Mouse (Mus musculus) liver, embryonic 16.5 days (tissue): ENCODE measurements around the gene Hivep2. TPM values are rescaled to one million over a fixed set of nuclear protein-coding genes. Genes with fewer than 3 reads are reported as not detected.
A peak's percentile ranks its signal among the peaks of the same experiment; 100 is the strongest.

ENCODE experiments used
- ATAC-seq: fragments of 200-750 bp; cut with Nextera tagmentation; 2 replicates; pipeline ENCODE4 v1.8.0; 2017; ENCODE audit warnings: low read depth, mild to moderate bottlenecking, moderate number of reproducible peaks, moderate library complexity
- H3K27ac ChIP-seq: fragments of 300-500 bp; sonication (generic); 2 replicates; pipeline ENCODE4 v1.5.1; 2014; ENCODE audit warnings: mild to moderate bottlenecking, low read length
- H3K27me3 ChIP-seq: fragments of 300-500 bp; sonication (generic); 2 replicates; pipeline ENCODE4 v1.6.1; 2014; ENCODE audit warnings: low read depth, low read length, mixed read lengths; ENCODE audit not compliant: control insufficient read depth, insufficient read depth
- H3K36me3 ChIP-seq: fragments of 300-500 bp; sonication (generic); 2 replicates; pipeline ENCODE4 v1.6.1; 2014; ENCODE audit warnings: mild to moderate bottlenecking; ENCODE audit not compliant: control insufficient read depth, insufficient read depth
- H3K4me1 ChIP-seq: fragments of 300-500 bp; sonication (generic); 2 replicates; pipeline ENCODE4 v1.6.1; 2014; ENCODE audit warnings: low read depth, low read length, mixed read lengths; ENCODE audit not compliant: control insufficient read depth
- H3K4me2 ChIP-seq: fragments of 300-500 bp; sonication (generic); 2 replicates; pipeline ENCODE4 v1.6.1; 2014; ENCODE audit warnings: low read depth, low read length, mixed read lengths
- H3K4me3 ChIP-seq: fragments of 300-500 bp; sonication (generic); 2 replicates; pipeline ENCODE4 v1.5.1; 2014; ENCODE audit warnings: low read depth, mild to moderate bottlenecking, low read length
- H3K9ac ChIP-seq: fragments of 300-500 bp; sonication (generic); 2 replicates; pipeline ENCODE4 v1.6.1; 2014; ENCODE audit warnings: low read depth, low read length
- H3K9me3 ChIP-seq: fragments of 300-500 bp; sonication (generic); replicated peaks from 2 replicates; pipeline ENCODE4 v1.6.1; 2016; ENCODE audit warnings: low read length; ENCODE audit not compliant: control insufficient read depth
- WGBS: fragments of 180-500 bp; shearing (Covaris S2); extraction: QIAGEN DNeasy Blood & Tissue Kit; methylation state at CpG from one replicate; pipeline ENCODE4 v1.1.7; 2014; ENCODE audit not compliant: insufficient replicate concordance; 5-methylcytosine and 5-hydroxymethylcytosine counted together
- polyA plus RNA-seq: library from polyadenylated mRNA; unstranded; fragments of >200 nt; fragmentation: Nextera tagmentation; extraction: Ambion mirVana; gene quantifications from 2 replicates; pipeline ENCODE4 v1.2.1, GENCODE M21; 2015

The Hivep2 gene
- polyA plus RNA-seq: 0.55 and 0.68 TPM in 2 replicates

- peak within 1 kb of the TSS; percentile 57 for H3K9ac ChIP-seq
- H3K4me1 ChIP-seq: no peaks in the 10 kb centered on the region; the same call in 1 of the 2 replicates
- under 1% methylated on average over 66 of the region's 67 CpGs for WGBS
- peak within 1 kb of the TSS; percentile 59 for H3K27ac ChIP-seq
- H3K36me3 ChIP-seq: no peaks in the 10 kb centered on the region
- no peaks in the 10 kb centered on the region for H3K9me3 ChIP-seq
- ATAC-seq: no peak
- H3K27me3 ChIP-seq: peaks cover 54% of the 10 kb centered on the region
- H3K4me3 ChIP-seq: peak within 1 kb of the TSS; percentile 65
- peak within 1 kb of the TSS; percentile 74 for H3K4me2 ChIP-seq
These were observed at the start of gene Hivep2 for GRCm38 (mm10) chr10:13965974-13966829. Hivep2 (plus strand) TSS chr10:13966075.

- WGBS: 61% methylated on average over 12 of the region's 12 CpGs
- no peak for ATAC-seq
- Histone ChIP-seq H3K27ac (no peak overlapping the region), H3K4me1 (no peaks in the 10 kb centered on the region), H3K36me3 (no peaks in the 10 kb centered on the region), H3K4me3 (no peak overlapping the region), H3K9ac (no peak overlapping the region), H3K9me3 (no peaks in the 10 kb centered on the region), H3K4me2 (no peak overlapping the region), H3K27me3 (no peaks in the 10 kb centered on the region)
These were observed 49.1 kb upstream of the Hivep2 start for GRCm38 (mm10) chr10:13916645-13917342.

GRCm38 (mm10) chr10:13921641-13922385 is 44.1 kb upstream of the Hivep2 start:
- Histone ChIP-seq H3K9ac (no peak overlapping the region), H3K4me2 (no peak overlapping the region), H3K36me3 (no peaks in the 10 kb centered on the region), H3K4me3 (no peak overlapping the region), H3K4me1 (no peaks in the 10 kb centered on the region), H3K9me3 (no peaks in the 10 kb centered on the region), H3K27ac (no peak overlapping the region), H3K27me3 (no peaks in the 10 kb centered on the region; the same call in 1 of the 2 replicates)
- 62% methylated on average over 9 of the region's 9 CpGs for WGBS
- no peak for ATAC-seq

- no peaks in the 10 kb centered on the region for H3K36me3 ChIP-seq
- peak; percentile 89 for ATAC-seq
- H3K27ac ChIP-seq: no peak overlapping the region
- H3K4me1 ChIP-seq: peaks cover 13% of the 10 kb centered on the region
- H3K9me3 ChIP-seq: no peaks in the 10 kb centered on the region
- H3K4me2 ChIP-seq: 0 out of 2 replicates have a peak overlapping the region, but pooled peaks have one; percentile 17
- WGBS: 27% methylated on average over 5 of the region's 5 CpGs
- no peak overlapping the region for H3K9ac ChIP-seq
- H3K4me3 ChIP-seq: no peak overlapping the region
- H3K27me3 ChIP-seq: no peaks in the 10 kb centered on the region; the same call in 1 of the 2 replicates
These were observed 36.6 kb upstream of the Hivep2 start for GRCm38 (mm10) chr10:13929306-13929705.

DNA sequence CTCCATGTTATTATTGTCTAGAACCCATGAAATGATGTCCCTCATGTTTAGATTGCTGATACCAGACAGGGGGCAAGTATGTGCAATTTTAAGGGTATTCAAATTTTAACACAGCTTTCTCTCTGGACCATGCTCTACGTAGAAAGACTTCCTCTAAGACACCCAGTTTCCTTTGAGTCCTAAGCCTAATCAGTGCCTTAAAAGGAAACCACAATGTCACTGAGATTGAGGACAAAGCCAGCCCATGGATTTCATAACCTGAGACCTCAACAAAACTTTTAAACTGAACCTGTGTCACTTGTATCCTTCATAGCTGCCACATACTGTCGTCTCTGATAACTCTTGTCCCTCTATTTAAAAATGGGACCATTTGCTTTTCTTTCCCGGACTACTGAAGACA is 33.7 kb upstream of the Hivep2 start:
- Histone ChIP-seq H3K4me3 (no peak overlapping the region), H3K4me2 (no peak overlapping the region), H3K9ac (no peak overlapping the region), H3K9me3 (no peaks in the 10 kb centered on the region), H3K4me1 (peaks cover 13% of the 10 kb centered on the region), H3K27ac (no peak overlapping the region), H3K27me3 (no peaks in the 10 kb centered on the region), H3K36me3 (no peaks in the 10 kb centered on the region)
- whole genome bisulfite sequencing: 27% methylated on average over 3 of the region's 3 CpGs
- no peak for ATAC-seq

- H3K9ac ChIP-seq: no peak overlapping the region
- ATAC-seq: no peak
- peaks cover 11% of the 10 kb centered on the region for H3K4me1 ChIP-seq
- H3K27ac ChIP-seq: no peak overlapping the region
- H3K27me3 ChIP-seq: no peaks in the 10 kb centered on the region
- no peaks in the 10 kb centered on the region for H3K36me3 ChIP-seq
- no peak overlapping the region for H3K4me2 ChIP-seq
- no peaks in the 10 kb centered on the region for H3K9me3 ChIP-seq
- H3K4me3 ChIP-seq: no peak overlapping the region
- 36% methylated on average over 7 of the region's 7 CpGs for WGBS
These were observed 32.6 kb upstream of the Hivep2 start for GRCm38 (mm10) chr10:13933320-13933719.

DNA sequence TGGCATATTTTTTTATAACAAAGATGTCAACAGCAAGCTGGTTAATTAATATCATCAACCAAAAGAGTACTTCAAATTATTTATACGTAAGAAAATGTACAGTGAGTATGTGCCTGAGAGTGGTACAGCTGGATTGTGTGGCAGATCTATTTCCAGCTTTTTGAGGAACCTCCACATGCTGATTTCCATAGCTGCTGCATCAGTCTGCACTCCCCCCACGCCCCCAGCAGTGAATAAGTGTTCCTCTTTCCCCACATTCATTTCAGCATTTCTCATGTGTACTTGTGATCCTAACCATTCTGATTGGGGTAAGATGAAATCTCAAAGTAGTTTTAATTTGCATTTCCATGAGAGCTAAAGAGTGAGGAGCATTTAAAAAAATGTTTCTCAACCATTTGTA is 30.2 kb upstream of the Hivep2 start:
- Histone ChIP-seq H3K4me1 (no peaks in the 10 kb centered on the region; the same call in 1 of the 2 replicates), H3K27ac (no peak overlapping the region), H3K36me3 (no peaks in the 10 kb centered on the region), H3K27me3 (no peaks in the 10 kb centered on the region), H3K4me2 (no peak overlapping the region), H3K9me3 (no peaks in the 10 kb centered on the region), H3K4me3 (no peak overlapping the region), H3K9ac (no peak overlapping the region)
- no peak for ATAC-seq
- 38% methylated on average over 2 of the region's 2 CpGs for WGBS

DNA sequence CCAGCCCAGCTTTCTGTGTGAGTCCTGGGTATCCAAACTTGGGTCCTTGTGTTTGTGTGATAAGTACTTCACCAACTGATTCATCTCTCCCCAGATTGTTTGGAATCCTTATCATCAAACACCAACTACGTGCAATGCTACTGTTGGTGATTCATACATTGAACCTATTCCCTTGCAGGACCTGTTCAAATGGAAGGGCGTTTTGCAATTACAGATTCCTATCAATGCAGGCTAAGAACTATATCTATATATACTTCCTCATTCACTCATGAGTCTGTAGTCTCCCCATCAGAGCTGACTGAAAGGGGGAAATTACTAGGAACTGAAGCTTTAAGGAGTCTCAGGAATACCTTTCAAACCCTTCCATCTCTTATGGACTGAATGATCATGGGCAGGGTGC is 24.5 kb upstream of the Hivep2 start:
- no peaks in the 10 kb centered on the region for H3K9me3 ChIP-seq
- no peak overlapping the region for H3K9ac ChIP-seq
- H3K36me3 ChIP-seq: no peaks in the 10 kb centered on the region
- WGBS: 14% methylated on average over 2 of the region's 2 CpGs
- H3K27me3 ChIP-seq: no peaks in the 10 kb centered on the region
- no peak overlapping the region for H3K4me2 ChIP-seq
- no peaks in the 10 kb centered on the region for H3K4me1 ChIP-seq
- ATAC-seq: no peak
- no peak overlapping the region for H3K27ac ChIP-seq
- H3K4me3 ChIP-seq: no peak overlapping the region
